In genomic region chr11:61579878-61580381, GRCm38 (mm10) we compare ENCODE assay signal across 8 mouse cellular contexts. TPM values are rescaled to one million over a fixed set of nuclear protein-coding genes. Genes with fewer than 3 reads are reported as not detected.
DNase-seq lines count a peak whose midpoint lies in the region; ATAC-seq and TF ChIP-seq lines count a peak whose summit lies in the region.

No protein-coding gene starts in this region.

- H3K4me3 ChIP-seq in heart, postnatal 0 days (ENCODE audit: low read depth, low read length) = peak overlapping the region; percentile 80
- peak overlapping the region; percentile 86 for H3K4me3 ChIP-seq in limb, embryonic 12.5 days (replicated peaks)

- no peak overlapping the region for H3K4me2 ChIP-seq in heart, postnatal 0 days (ENCODE audit: low read depth, low read length)
- H3K4me2 ChIP-seq in limb, embryonic 12.5 days = no peak overlapping the region

- no peak for ATAC-seq in cerebellum, adult (ENCODE audit: insufficient number of reproducible peaks, low FRiP score, low TSS enrichment)
- ATAC-seq in heart, postnatal 0 days (ENCODE audit: insufficient read depth, low read depth) = no peak
- no peak for ATAC-seq in limb, embryonic 12.5 days (ENCODE audit: insufficient number of reproducible peaks, insufficient read depth, low FRiP score, low TSS enrichment, low read depth)

- peaks cover 9% of the 10 kb centered on the region for H3K4me1 ChIP-seq in heart, postnatal 0 days (ENCODE audit: control insufficient read depth, insufficient read depth)
- H3K4me1 ChIP-seq in limb, embryonic 12.5 days (replicated peaks) = peaks cover 13% of the 10 kb centered on the region

- WGBS in heart, postnatal 0 days = 81% methylated on average over 7 of the region's 7 CpGs
- 81% methylated on average over 7 of the region's 7 CpGs for WGBS in limb, embryonic 12.5 days

- TF ChIP-seq CTCF in heart, postnatal 0 days (IDR thresholded peaks at IDR 0.05; ENCODE audit: low read depth) = no peak

- no peak overlapping the region for H3K9ac ChIP-seq in heart, postnatal 0 days (replicated peaks; ENCODE audit: low read depth, low read length)
- H3K9ac ChIP-seq in limb, embryonic 12.5 days (replicated peaks) = no peak overlapping the region

- no peaks in the 10 kb centered on the region for H3K9me3 ChIP-seq in heart, postnatal 0 days (replicated peaks; ENCODE audit: control insufficient read depth, low read length)
- H3K9me3 ChIP-seq in limb, embryonic 12.5 days = peaks cover 5% of the 10 kb centered on the region

- DNase-seq in cerebellum, adult 11-12 months = peak; percentile 57
- peak; percentile 66 for DNase-seq in 3T3-L1 (ENCODE audit: low read depth, low spot score)
- DNase-seq in heart, postnatal 0 days (ENCODE audit: low spot score) = no peak
- no peak for DNase-seq in right cerebral cortex, postnatal 14 days
- DNase-seq in spleen, adult 18-20 months = no peak
- DNase-seq in embryo, embryonic 11 days = no peak

- TF ChIP-seq EP300 in heart, postnatal 0 days (IDR thresholded peaks at IDR 0.05; ENCODE audit: low read depth) = no peak

- H3K36me3 ChIP-seq in heart, postnatal 0 days (replicated peaks; ENCODE audit: control insufficient read depth, insufficient read depth, low read length) = no peaks in the 10 kb centered on the region
- H3K36me3 ChIP-seq in limb, embryonic 12.5 days = peaks cover 5% of the 10 kb centered on the region; the same call in 1 of the 2 replicates

- H3K27ac ChIP-seq in heart, postnatal 0 days (ENCODE audit: low read depth) = no peak overlapping the region
- 0 out of 2 replicates have a peak overlapping the region, but pooled peaks have one; percentile 93 for H3K27ac ChIP-seq in limb, embryonic 12.5 days

- no peaks in the 10 kb centered on the region for H3K27me3 ChIP-seq in heart, postnatal 0 days (ENCODE audit: control insufficient read depth, insufficient read depth, low read length)
- H3K27me3 ChIP-seq in limb, embryonic 12.5 days = no peaks in the 10 kb centered on the region; the same call in 1 of the 2 replicates

RNA-seq across cellular contexts. Expression of gene Epn2, which starts 0.4 kb away (rescaled TPM):
- 21.3 and 43.9 TPM in 2 replicates for total RNA-seq in heart, postnatal 0 days (2014; rRNA removed; ENCODE audit: low replicate concordance)
- polyA plus RNA-seq in heart, postnatal 0 days (2015; fragmentation: Nextera tagmentation; extraction: Ambion mirVana) = 16.3 and 19.3 TPM in 2 replicates
- 26.7 and 28.5 TPM in 2 replicates for polyA plus RNA-seq in limb, embryonic 12.5 days (2016; fragmentation: Nextera tagmentation; extraction: Ambion mirVana)

Comparison
In these comparisons a context has a peak if more than half of its experiments do, and no peak if none do; other contexts are left out.
1. DNase-seq: peak in cerebellum, adult 11-12 months (single experiment) and 3T3-L1 (single experiment); none in heart, postnatal 0 days (single experiment), right cerebral cortex, postnatal 14 days (single experiment), spleen, adult 18-20 months (0 of 2) and embryo, embryonic 11 days (single experiment).